Mouse (Mus musculus): ENCODE measurements around the gene Usp31.

- TF ChIP-seq GATA1 (IDR thresholded peaks at IDR 0.05; ENCODE audit: low read length): no peak
- TF ChIP-seq TAL1 (IDR thresholded peaks at IDR 0.05; ENCODE audit: low read length): no peak
Observed at GRCm38 (mm10) chr7:121634236-121634635, 72.8 kb downstream of the Usp31 start.
